Mouse (Mus musculus): ENCODE measurements around the gene Gm20695.

Gene Gm20695

DNA sequence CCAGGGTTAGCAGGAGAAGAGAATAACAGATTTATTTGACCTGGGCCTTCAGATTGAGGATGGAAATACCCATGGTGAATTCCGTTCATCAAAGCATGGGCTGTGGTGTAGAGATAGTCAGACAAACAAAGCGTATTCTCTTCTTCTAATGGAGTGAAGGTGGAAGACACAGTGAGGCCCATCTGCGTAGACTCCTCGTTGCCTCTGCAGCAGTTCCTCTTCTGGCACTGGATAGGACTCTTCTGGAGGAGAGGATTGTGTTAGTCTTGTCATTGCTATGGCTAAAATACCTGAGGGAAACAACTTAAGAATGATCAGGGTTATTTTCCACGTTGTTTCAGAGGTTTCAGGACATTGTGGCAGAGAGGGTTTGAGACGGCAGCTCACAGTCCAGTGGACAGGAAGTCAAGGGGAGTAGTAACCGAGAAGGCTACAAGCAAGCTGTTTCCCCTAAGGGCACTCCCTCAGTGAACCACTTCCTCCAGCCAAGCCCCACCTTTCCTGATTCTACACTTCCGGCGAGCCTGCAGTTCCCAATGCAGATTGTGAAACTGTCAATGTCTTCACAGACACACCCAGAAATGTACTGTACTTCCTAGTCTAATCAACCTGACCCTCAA lies 10.8 kb downstream of the Gm20695 start:
- in situ Hi-C loops (cut with MseI, MboI), result no loop called here

GRCm38 (mm10) chr16:3896046-3896445 lies 11.6 kb downstream of the Gm20695 start:
- in situ Hi-C loops (cut with MseI, MboI), result no loop called here

DNA sequence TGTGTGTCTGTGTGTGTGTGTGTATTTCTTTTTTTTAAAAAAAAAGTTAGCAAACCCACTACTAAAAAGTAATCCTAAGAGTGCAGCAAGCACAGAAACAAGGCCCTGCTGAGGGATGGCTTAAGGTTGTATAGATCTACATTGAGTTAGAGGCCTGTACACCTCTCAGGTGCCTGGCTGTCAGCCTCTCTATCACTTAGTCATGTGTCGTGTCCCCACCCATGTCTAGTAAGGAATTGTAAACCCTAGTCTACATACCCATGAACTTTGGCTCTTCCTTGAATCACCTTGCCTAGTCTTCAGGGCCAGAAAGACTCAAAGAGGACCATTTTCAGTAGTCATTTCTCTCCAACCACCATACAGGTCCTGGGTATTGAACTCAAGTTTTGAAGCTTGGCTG lies 12.1 kb downstream of the Gm20695 start:
- in situ Hi-C loops (cut with MseI, MboI), result no loop called here

DNA sequence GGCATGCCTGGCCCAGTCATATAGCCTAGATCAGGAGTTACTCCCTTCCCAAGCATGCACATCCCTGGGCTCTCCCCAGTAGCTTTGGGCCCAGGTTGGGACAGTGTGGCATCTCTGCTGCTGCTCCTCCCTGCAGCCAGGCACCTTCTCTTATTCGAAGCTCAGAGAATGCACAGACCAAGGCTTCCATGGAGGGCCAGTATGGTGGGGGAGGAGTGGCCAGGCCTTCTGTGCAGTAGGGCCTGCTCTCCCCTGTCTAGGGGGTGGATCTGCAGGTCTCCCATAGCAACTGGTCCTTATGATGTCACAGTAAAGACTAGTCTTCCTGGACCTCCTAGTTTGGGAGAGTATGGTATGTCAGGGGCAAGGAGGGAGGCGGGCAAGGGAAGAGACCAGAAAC lies 23.0 kb downstream of the Gm20695 start:
- in situ Hi-C loops (cut with MseI, MboI), result no loop called here

- in situ Hi-C loops (cut with MseI, MboI), result no loop called here
These were observed 24.2 kb downstream of the Gm20695 start, which contains the start of the genes 1700037C18Rik and Cluap1 for GRCm38 (mm10) chr16:3908537-3909111. Gene 1700037C18Rik (minus strand): TSS chr16:3908689. Gene Cluap1 (plus strand): TSS chr16:3908801.

- in situ Hi-C loops (cut with MseI, MboI), result no loop called here
These were observed 24.7 kb downstream of the Gm20695 start for GRCm38 (mm10) chr16:3909118-3909517.

- in situ Hi-C loops (cut with MseI, MboI), result no loop called here
These were observed 36.3 kb downstream of the Gm20695 start for GRCm38 (mm10) chr16:3920756-3921155.

- in situ Hi-C loops (cut with MseI, MboI), result no loop called here
These were observed 39.1 kb downstream of the Gm20695 start for GRCm38 (mm10) chr16:3923515-3923914.

DNA sequence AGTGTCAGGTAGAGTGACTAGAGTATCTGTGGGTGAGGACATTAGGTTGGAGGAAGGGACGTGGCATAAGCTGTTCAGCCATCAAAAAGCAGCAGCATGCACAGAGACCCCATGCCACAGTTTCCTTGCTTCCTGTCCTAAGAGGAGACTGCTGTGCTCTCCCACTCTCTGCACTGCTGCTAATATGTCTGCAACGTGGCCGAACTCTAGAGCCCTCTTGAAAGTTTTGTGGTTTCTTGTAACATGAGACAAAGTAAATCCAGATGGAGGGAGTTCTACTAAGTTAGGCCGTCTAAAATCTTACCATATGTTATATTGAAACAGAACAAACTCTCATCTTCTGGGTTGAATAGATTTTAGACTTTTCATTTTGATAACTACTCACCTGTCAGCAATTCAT lies 39.5 kb downstream of the Gm20695 start:
- in situ Hi-C loops (cut with MseI, MboI), result no loop called here

DNA sequence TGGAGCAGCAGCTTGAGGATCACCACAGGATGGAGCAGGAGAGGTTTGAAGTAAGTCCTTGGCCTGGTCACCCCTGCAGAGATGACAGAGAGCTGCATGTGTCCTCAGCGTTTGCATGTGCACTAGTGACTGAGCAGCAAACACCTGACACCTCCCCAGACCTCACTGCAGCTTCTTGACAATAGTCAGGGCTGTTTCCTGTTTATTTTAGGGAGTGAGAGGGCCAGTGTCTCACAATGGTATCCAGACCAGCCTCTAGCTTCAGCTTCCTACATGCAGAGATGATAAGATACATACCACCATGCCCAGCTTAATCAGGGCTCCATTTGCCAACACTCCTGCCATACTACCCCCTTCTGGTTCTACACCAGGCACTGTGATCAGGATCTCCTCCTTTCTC lies 44.1 kb downstream of the Gm20695 start:
- in situ Hi-C loops (cut with MseI, MboI), result no loop called here

DNA sequence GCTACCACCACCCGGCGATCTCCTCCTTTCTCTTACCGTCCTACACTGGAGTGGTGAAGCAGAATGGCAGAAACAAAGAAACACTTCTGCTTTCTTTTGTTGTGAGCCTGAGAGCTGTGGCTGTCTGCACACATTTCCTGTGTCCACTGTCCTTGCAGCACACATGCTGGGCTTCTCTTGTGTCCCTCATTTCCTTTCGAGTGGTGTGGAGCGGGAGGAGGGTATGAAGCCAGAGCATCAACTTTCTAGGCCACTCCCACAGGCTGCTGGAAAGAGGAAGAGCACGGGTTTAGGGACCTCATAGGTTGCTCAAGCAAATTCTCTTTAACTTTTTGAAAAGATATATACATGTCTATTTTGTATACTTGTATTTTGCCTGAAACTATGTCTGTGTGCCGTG lies 44.7 kb downstream of the Gm20695 start:
- in situ Hi-C loops (cut with MseI, MboI), result no loop called here

DNA sequence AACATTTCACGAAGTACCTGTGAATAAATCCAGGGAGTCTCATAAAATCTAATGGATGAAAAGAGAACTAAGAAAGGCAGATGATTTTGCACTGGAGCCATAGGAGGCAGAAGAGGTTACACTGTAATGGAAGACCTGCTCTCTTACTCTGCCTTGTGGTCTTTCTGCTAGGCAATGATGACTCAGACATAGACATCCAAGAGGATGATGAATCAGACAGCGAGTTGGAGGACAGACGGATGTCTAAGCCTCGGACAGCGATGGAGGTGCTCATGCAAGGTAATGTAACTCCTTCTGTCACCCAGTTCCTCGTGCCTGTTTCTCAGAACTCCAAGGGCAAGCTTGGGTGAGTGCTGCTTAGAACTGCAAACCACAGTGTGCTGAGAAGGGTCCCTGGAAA lies 49.1 kb downstream of the Gm20695 start:
- in situ Hi-C loops (cut with MseI, MboI), result no loop called here

DNA sequence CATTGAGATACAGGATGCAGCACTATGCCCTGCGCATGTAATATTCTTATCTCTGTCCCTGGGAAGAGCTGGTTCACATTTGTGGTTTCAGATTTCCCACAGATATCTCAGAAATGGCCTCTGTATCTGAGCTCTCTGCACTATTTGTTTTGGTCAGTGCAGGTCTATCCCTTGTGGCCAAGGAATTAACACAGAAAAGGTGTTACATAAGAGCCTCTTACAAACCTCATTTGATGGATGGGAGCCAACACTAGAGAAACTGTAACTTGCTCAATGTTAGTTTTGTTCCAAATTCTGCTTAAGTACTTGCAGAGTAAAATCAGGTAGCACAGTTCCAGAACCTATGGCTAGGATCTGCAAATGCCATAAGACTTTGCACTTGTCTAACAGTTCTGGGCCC lies 49.6 kb downstream of the Gm20695 start:
- in situ Hi-C loops (cut with MseI, MboI), result no loop called here

DNA sequence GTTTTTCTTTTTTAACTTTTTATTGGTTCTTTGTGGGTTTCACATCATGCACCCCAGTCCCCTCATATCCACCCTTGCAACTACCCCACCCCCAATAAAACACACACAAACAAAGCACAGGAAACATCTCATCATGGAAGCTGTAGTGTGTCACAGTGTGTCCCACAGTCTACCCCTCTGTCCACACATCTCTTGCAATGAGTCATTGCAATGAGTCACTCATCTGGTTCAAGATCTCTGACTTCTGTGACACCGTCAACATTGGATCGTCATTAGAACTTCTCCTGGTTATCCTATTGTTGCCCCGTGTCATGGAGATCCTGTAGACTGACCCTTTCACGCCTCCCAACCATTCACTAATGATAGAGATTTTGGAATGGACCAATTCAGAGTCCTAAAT lies 50.3 kb downstream of the Gm20695 start:
- in situ Hi-C loops (cut with MseI, MboI), result no loop called here

DNA sequence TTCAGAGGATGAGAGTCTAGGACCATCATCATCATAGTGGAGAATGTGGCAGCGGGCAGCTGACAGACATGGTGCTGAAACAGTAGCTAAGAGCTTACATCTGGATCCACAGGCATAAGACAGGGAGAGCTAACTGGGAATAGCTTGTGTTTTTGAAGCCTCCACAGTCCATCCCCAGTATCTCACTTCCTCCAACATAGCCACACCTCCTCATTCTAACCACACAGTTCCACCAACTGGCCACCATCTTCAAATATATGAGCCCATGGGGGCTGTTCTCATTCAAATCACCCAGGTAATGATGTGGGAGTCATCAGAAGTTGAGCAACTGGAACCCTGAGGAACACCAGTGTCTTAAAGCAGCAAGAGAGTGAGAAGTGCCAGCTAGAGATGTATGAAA lies 66.7 kb downstream of the Gm20695 start:
- in situ Hi-C loops (cut with MseI, MboI), result no loop called here

GRCm38 (mm10) chr16:3956369-3956768 lies 71.9 kb downstream of the Gm20695 start:
- in situ Hi-C loops (cut with MseI, MboI), result no loop called here

GRCm38 (mm10) chr16:3959261-3959660 lies 74.8 kb downstream of the Gm20695 start:
- in situ Hi-C loops (cut with MseI, MboI), result no loop called here

- in situ Hi-C loops (cut with MseI, MboI), result no loop called here
These were observed 80.5 kb downstream of the Gm20695 start for GRCm38 (mm10) chr16:3964990-3965389.

GRCm38 (mm10) chr16:3965534-3965933 lies 81.1 kb downstream of the Gm20695 start:
- in situ Hi-C loops (cut with MseI, MboI), result no loop called here

Data from mouse trophoblast stem cell (cell line).